Comparison of ENCODE assay signal across 18 mouse cellular contexts in the genomic region with DNA sequence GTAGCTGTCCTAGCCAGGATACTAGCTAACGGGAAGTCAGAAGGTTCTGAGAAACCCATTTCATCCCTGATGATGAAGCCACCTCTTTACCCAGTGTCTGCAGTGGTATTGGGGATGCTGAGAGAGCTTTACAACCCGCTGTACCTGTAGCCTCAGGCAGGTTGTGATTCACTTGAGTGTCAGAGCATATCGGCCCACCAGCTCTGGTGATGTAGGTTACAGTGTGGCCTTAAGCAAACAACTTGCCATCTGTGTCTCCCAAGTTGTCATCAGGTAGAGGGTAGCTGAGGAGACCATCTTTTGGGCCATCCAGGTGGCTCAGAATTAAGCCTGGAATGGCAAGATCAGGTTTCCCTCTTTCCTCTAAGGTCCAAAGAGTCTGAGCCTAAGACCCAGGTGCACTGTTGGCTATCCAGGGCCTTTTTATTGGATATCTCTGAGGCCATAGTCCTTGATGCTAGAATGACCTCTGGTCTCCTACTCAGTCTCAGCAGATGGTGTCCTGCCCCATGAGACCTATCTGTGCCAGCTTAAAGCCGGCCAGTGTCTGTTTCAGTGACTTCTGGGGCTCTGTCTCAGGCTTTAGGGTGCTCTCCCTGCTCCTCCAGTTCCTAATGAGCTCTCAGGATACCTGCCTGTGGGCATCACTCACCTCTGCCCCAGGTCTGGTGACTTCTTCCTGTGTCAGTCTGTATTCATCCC. TPM values are rescaled to one million over a fixed set of nuclear protein-coding genes. Genes with fewer than 3 reads are reported as not detected.
DNase-seq lines count a peak whose midpoint lies in the region; ATAC-seq lines count a peak whose summit lies in the region.
"Had no signal": no experiment of that assay in that cellular context is flagged by ENCODE, and none has a peak within 500 bp of the region (broad histone marks: within the 10 kb centered on the region; RNA-seq: fewer than 3 reads in every experiment).

No protein-coding gene starts in this region.

- no peak overlapping the region for H3K4me2 ChIP-seq in limb, embryonic 15.5 days
- no peak overlapping the region for H3K4me2 ChIP-seq in embryonic facial prominence, embryonic 13.5 days
- H3K4me2 ChIP-seq: embryonic facial prominence, embryonic 12.5 days; heart, embryonic 13.5 days; hindbrain, embryonic 15.5 days had no signal

- H3K27me3 ChIP-seq in limb, embryonic 15.5 days: no peaks in the 10 kb centered on the region
- no peaks in the 10 kb centered on the region for H3K27me3 ChIP-seq in limb, embryonic 10.5 days (ENCODE audit: low read depth, poor library complexity, severe bottlenecking)
- no peaks in the 10 kb centered on the region for H3K27me3 ChIP-seq in embryonic facial prominence, embryonic 13.5 days
- H3K27me3 ChIP-seq: embryonic facial prominence, embryonic 12.5 days; heart, embryonic 13.5 days; hindbrain, embryonic 15.5 days had no signal

- whole genome bisulfite sequencing in limb, embryonic 15.5 days: 74% methylated on average over 4 of the region's 4 CpGs
- 85% methylated on average over 4 of the region's 4 CpGs for WGBS in limb, embryonic 10.5 days
- whole genome bisulfite sequencing in embryonic facial prominence, embryonic 13.5 days: 81% methylated on average over 4 of the region's 4 CpGs

- peak; percentile 31 for ATAC-seq in cerebellum, adult (ENCODE audit: insufficient number of reproducible peaks, low FRiP score, low TSS enrichment)
- no peak for ATAC-seq in limb, embryonic 15.5 days (ENCODE audit: insufficient number of reproducible peaks, low FRiP score, low TSS enrichment, low read depth)
- ATAC-seq in embryonic facial prominence, embryonic 13.5 days (ENCODE audit: insufficient number of reproducible peaks, insufficient read depth, low FRiP score, low TSS enrichment, low read depth): no peak; the same call in 1 of the 2 replicates
- ATAC-seq: CD4-positive, CD25-positive, alpha-beta regulatory T cell, adult 4 months; forebrain, embryonic 14.5 days had no signal

- peak overlapping the region; percentile 61; the same call in 1 of the 2 replicates for H3K27ac ChIP-seq in limb, embryonic 15.5 days
- no peak overlapping the region for H3K27ac ChIP-seq in limb, embryonic 10.5 days
- peak overlapping the region; percentile 57; the same call in 1 of the 2 replicates for H3K27ac ChIP-seq in embryonic facial prominence, embryonic 13.5 days
- H3K27ac ChIP-seq: heart, embryonic 13.5 days; hindbrain, embryonic 15.5 days had no signal

- no peak overlapping the region for H3K9ac ChIP-seq in limb, embryonic 15.5 days
- no peak overlapping the region for H3K9ac ChIP-seq in embryonic facial prominence, embryonic 13.5 days
- H3K9ac ChIP-seq: embryonic facial prominence, embryonic 12.5 days; heart, embryonic 13.5 days; hindbrain, embryonic 15.5 days had no signal

- H3K4me3 ChIP-seq in limb, embryonic 15.5 days: no peak overlapping the region
- H3K4me3 ChIP-seq in limb, embryonic 10.5 days: no peak overlapping the region
- H3K4me3 ChIP-seq in embryonic facial prominence, embryonic 13.5 days: no peak overlapping the region
- H3K4me3 ChIP-seq: embryonic facial prominence, embryonic 12.5 days; gastrocnemius, adult 2 months; heart, embryonic 13.5 days; hindbrain, embryonic 15.5 days had no signal

- peaks cover 13% of the 10 kb centered on the region for H3K4me1 ChIP-seq in limb, embryonic 15.5 days
- peaks cover 13% of the 10 kb centered on the region for H3K4me1 ChIP-seq in limb, embryonic 10.5 days
- H3K4me1 ChIP-seq in embryonic facial prominence, embryonic 13.5 days: peaks cover 18% of the 10 kb centered on the region

- H3K9me3 ChIP-seq in limb, embryonic 15.5 days: no peaks in the 10 kb centered on the region
- no peaks in the 10 kb centered on the region for H3K9me3 ChIP-seq in limb, embryonic 10.5 days (replicated peaks)
- no peaks in the 10 kb centered on the region for H3K9me3 ChIP-seq in embryonic facial prominence, embryonic 13.5 days
- H3K9me3 ChIP-seq: embryonic facial prominence, embryonic 12.5 days; G1E; heart, embryonic 13.5 days; hindbrain, embryonic 15.5 days had no signal

- peaks cover 30% of the 10 kb centered on the region for H3K36me3 ChIP-seq in limb, embryonic 15.5 days
- H3K36me3 ChIP-seq in limb, embryonic 10.5 days: peaks cover 38% of the 10 kb centered on the region
- H3K36me3 ChIP-seq in embryonic facial prominence, embryonic 13.5 days: peaks cover 40% of the 10 kb centered on the region

- no peak for DNase-seq in cerebellum, postnatal 25 days
- DNase-seq in limb, embryonic 10.5 days (ENCODE audit: low spot score): no peak
- no peak for DNase-seq in gastrocnemius, postnatal 25 days
- no peak for DNase-seq in right cerebral cortex, postnatal 36 days (ENCODE audit: low spot score in 2 of 2)
- DNase-seq: adrenal gland, postnatal 14 days; B cell, adult 2 months; embryo, embryonic 11 days; gastrocnemius, postnatal 36 days had no signal

RNA-seq across cellular contexts. Expression of a gene that starts 21.9 kb away (rescaled TPM):
- 9.0 and 9.1 TPM in 2 replicates for polyA plus RNA-seq in limb, embryonic 15.5 days (2015; fragmentation: Nextera tagmentation; extraction: Ambion mirVana)
- 10.1 and 10.6 TPM in 2 replicates for polyA plus RNA-seq in limb, embryonic 10.5 days (2016; fragmentation: Nextera tagmentation; extraction: Ambion mirVana)
- polyA plus RNA-seq in embryonic facial prominence, embryonic 13.5 days (2015; fragmentation: Nextera tagmentation; extraction: Ambion mirVana): 8.1 and 9.2 TPM in 2 replicates
- total RNA-seq in gastrocnemius, postnatal 25 days (2021): 1 to 10 TPM; 1.5 to 1.6 TPM

RNA-seq across cellular contexts. Expression of a gene that starts 27.5 kb away (rescaled TPM):
- 12.1 and 16.4 TPM in 2 replicates for polyA plus RNA-seq in limb, embryonic 15.5 days (2015; fragmentation: Nextera tagmentation; extraction: Ambion mirVana)
- 4.2 and 8.0 TPM in 2 replicates for polyA plus RNA-seq in limb, embryonic 10.5 days (2016; fragmentation: Nextera tagmentation; extraction: Ambion mirVana)
- 4.1 TPM in 2 replicates for polyA plus RNA-seq in embryonic facial prominence, embryonic 13.5 days (2015; fragmentation: Nextera tagmentation; extraction: Ambion mirVana)
- 1 to 10 TPM; 3.0 to 3.2 TPM for total RNA-seq in gastrocnemius, postnatal 25 days (2021)

RNA-seq across cellular contexts. Expression of a gene that starts 29.9 kb away (rescaled TPM):
- polyA plus RNA-seq in limb, embryonic 15.5 days (2015; fragmentation: Nextera tagmentation; extraction: Ambion mirVana): 11.6 and 12.4 TPM in 2 replicates
- polyA plus RNA-seq in limb, embryonic 10.5 days (2016; fragmentation: Nextera tagmentation; extraction: Ambion mirVana): 7.3 and 11.5 TPM in 2 replicates
- 12.6 and 13.3 TPM in 2 replicates for polyA plus RNA-seq in embryonic facial prominence, embryonic 13.5 days (2015; fragmentation: Nextera tagmentation; extraction: Ambion mirVana)
- 10 to 100 TPM; 16.4 to 18.9 TPM for total RNA-seq in gastrocnemius, postnatal 25 days (2021)
